Mouse (Mus musculus): Measurements from ENCODE around the gene Kif17. TPM values are rescaled to one million over a fixed set of nuclear protein-coding genes. Genes with fewer than 3 reads are reported as not detected.
A peak's percentile ranks its signal among the peaks of the same experiment; 100 is the strongest.

Kif17 gene
- polyA plus RNA-seq, 1 experiment from 2014 or later = 0.21 TPM

DNA sequence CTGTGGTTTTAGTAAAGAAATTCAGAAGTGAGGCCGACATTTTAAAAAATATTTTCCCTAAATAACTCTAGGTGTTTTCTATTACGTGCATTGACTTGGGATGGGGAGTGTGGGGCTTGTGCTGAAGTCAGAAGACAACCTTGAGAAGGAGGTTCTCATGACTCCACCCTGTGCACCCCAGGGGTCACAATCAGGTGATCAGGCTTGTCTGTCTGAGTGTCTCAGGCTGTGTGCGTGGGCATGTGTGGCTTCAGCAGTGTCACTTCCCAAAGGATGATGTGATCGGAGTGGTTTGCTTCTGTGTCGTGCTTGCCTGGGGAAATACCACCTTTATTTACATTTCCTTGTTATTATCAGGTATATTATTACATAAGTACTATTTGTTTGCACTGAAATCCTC, 30.9 kb upstream of the Kif17 start:
- H3K27me3 ChIP-seq (ENCODE audit: control insufficient read depth, insufficient read depth, low read length) = no peaks in the 10 kb centered on the region
- ATAC-seq (ENCODE audit: low FRiP score, low TSS enrichment) (no peak), DNase-seq (ENCODE audit: low spot score) (no peak)
- 64% methylated on average over 5 of the region's 5 CpGs for WGBS
- H3K9me3 ChIP-seq (ENCODE audit: control insufficient read depth, low read length) = no peaks in the 10 kb centered on the region
- no peak overlapping the region for H3K4me3 ChIP-seq (ENCODE audit: low read depth, low read length)
- no peak overlapping the region for H3K27ac ChIP-seq (replicated peaks)
- no peak overlapping the region for H3K9ac ChIP-seq (ENCODE audit: low read length)
- H3K36me3 ChIP-seq (ENCODE audit: control insufficient read depth, insufficient read depth, low read length) = peaks cover 8% of the 10 kb centered on the region; the same call in 1 of the 2 replicates
- H3K4me1 ChIP-seq (replicated peaks; ENCODE audit: control insufficient read depth, insufficient read depth) = no peaks in the 10 kb centered on the region; the same call in 1 of the 2 replicates
- H3K4me2 ChIP-seq (replicated peaks; ENCODE audit: low read depth) = no peak overlapping the region
- TF ChIP-seq CTCF (IDR thresholded peaks at IDR 0.05; ENCODE audit: low read depth) (no peak), EP300 (optimal IDR thresholded peaks at IDR 0.05) (no peak)

GRCm38 (mm10) chr4:138220761-138221160, 29.5 kb upstream of the Kif17 start:
- WGBS = 62% methylated on average over 7 of the region's 7 CpGs
- Histone ChIP-seq H3K27me3 (ENCODE audit: control insufficient read depth, insufficient read depth, low read length) (no peaks in the 10 kb centered on the region), H3K4me3 (ENCODE audit: low read depth, low read length) (no peak overlapping the region), H3K9me3 (ENCODE audit: control insufficient read depth, low read length) (no peaks in the 10 kb centered on the region), H3K9ac (ENCODE audit: low read length) (no peak overlapping the region), H3K27ac (replicated peaks) (no peak overlapping the region), H3K4me1 (replicated peaks; ENCODE audit: control insufficient read depth, insufficient read depth) (no peaks in the 10 kb centered on the region; the same call in 1 of the 2 replicates), H3K36me3 (ENCODE audit: control insufficient read depth, insufficient read depth, low read length) (peaks cover 11% of the 10 kb centered on the region), H3K4me2 (replicated peaks; ENCODE audit: low read depth) (no peak overlapping the region)
- DNase-seq (ENCODE audit: low spot score) = no peak
- TF ChIP-seq CTCF (IDR thresholded peaks at IDR 0.05; ENCODE audit: low read depth) (no peak), EP300 (optimal IDR thresholded peaks at IDR 0.05) (no peak)
- no peak for ATAC-seq (ENCODE audit: low FRiP score, low TSS enrichment)

GRCm38 (mm10) chr4:138221406-138221805, 28.8 kb upstream of the Kif17 start:
- DNase-seq (ENCODE audit: low spot score) = no peak
- no peak for ATAC-seq (ENCODE audit: low FRiP score, low TSS enrichment)
- Histone ChIP-seq H3K36me3 (ENCODE audit: control insufficient read depth, insufficient read depth, low read length) (peaks cover 17% of the 10 kb centered on the region), H3K27ac (replicated peaks) (no peak overlapping the region), H3K9me3 (ENCODE audit: control insufficient read depth, low read length) (no peaks in the 10 kb centered on the region), H3K9ac (ENCODE audit: low read length) (no peak overlapping the region), H3K4me2 (replicated peaks; ENCODE audit: low read depth) (no peak overlapping the region), H3K4me1 (replicated peaks; ENCODE audit: control insufficient read depth, insufficient read depth) (no peaks in the 10 kb centered on the region; the same call in 1 of the 2 replicates), H3K4me3 (ENCODE audit: low read depth, low read length) (no peak overlapping the region), H3K27me3 (ENCODE audit: control insufficient read depth, insufficient read depth, low read length) (no peaks in the 10 kb centered on the region)
- no peak for TF ChIP-seq EP300 (optimal IDR thresholded peaks at IDR 0.05)
- TF ChIP-seq CTCF (IDR thresholded peaks at IDR 0.05; ENCODE audit: low read depth) = no peak
- 74% methylated on average over 5 of the region's 5 CpGs for WGBS

GRCm38 (mm10) chr4:138222396-138222795, 27.8 kb upstream of the Kif17 start:
- H3K9me3 ChIP-seq (ENCODE audit: control insufficient read depth, low read length) = no peaks in the 10 kb centered on the region
- TF ChIP-seq EP300 (optimal IDR thresholded peaks at IDR 0.05) = no peak
- no peak for TF ChIP-seq CTCF (IDR thresholded peaks at IDR 0.05; ENCODE audit: low read depth)
- H3K4me1 ChIP-seq (replicated peaks; ENCODE audit: control insufficient read depth, insufficient read depth) = no peaks in the 10 kb centered on the region; the same call in 1 of the 2 replicates
- H3K4me2 ChIP-seq (replicated peaks; ENCODE audit: low read depth) = no peak overlapping the region
- no peak overlapping the region for H3K27ac ChIP-seq (replicated peaks)
- 81% methylated on average over 5 of the region's 5 CpGs for WGBS
- no peaks in the 10 kb centered on the region for H3K27me3 ChIP-seq (ENCODE audit: control insufficient read depth, insufficient read depth, low read length)
- H3K36me3 ChIP-seq (ENCODE audit: control insufficient read depth, insufficient read depth, low read length) = peaks cover 20% of the 10 kb centered on the region
- H3K9ac ChIP-seq (ENCODE audit: low read length) = no peak overlapping the region
- DNase-seq (ENCODE audit: low spot score) (no peak), ATAC-seq (ENCODE audit: low FRiP score, low TSS enrichment) (no peak)
- H3K4me3 ChIP-seq (ENCODE audit: low read depth, low read length) = no peak overlapping the region

- Histone ChIP-seq H3K27me3 (ENCODE audit: control insufficient read depth, insufficient read depth, low read length) (no peaks in the 10 kb centered on the region), H3K4me2 (replicated peaks; ENCODE audit: low read depth) (no peak overlapping the region), H3K4me3 (ENCODE audit: low read depth, low read length) (no peak overlapping the region), H3K27ac (replicated peaks) (no peak overlapping the region), H3K36me3 (ENCODE audit: control insufficient read depth, insufficient read depth, low read length) (peaks cover 20% of the 10 kb centered on the region), H3K9me3 (ENCODE audit: control insufficient read depth, low read length) (no peaks in the 10 kb centered on the region), H3K4me1 (replicated peaks; ENCODE audit: control insufficient read depth, insufficient read depth) (no peaks in the 10 kb centered on the region), H3K9ac (ENCODE audit: low read length) (no peak overlapping the region)
- ATAC-seq (ENCODE audit: low FRiP score, low TSS enrichment) = no peak
- 79% methylated on average over 10 of the region's 10 CpGs for WGBS
- no peak for DNase-seq (ENCODE audit: low spot score)
- TF ChIP-seq EP300 (optimal IDR thresholded peaks at IDR 0.05) (no peak), CTCF (IDR thresholded peaks at IDR 0.05; ENCODE audit: low read depth) (no peak)
Measured at GRCm38 (mm10) chr4:138223623-138224022, 26.6 kb upstream of the Kif17 start.

GRCm38 (mm10) chr4:138246756-138247665, 3.2 kb upstream of the Kif17 start:
- no peak for TF ChIP-seq EP300 (optimal IDR thresholded peaks at IDR 0.05)
- TF ChIP-seq CTCF (IDR thresholded peaks at IDR 0.05; ENCODE audit: low read depth) = no peak
- 61% methylated on average over 27 of the region's 27 CpGs for WGBS

More at GRCm38 (mm10) chr4:138246756-138247665, 3.2 kb upstream of the Kif17 start:
- H3K27ac ChIP-seq (replicated peaks) = no peak overlapping the region; the same call in 1 of the 2 replicates
- peaks cover 11% of the 10 kb centered on the region for H3K36me3 ChIP-seq (ENCODE audit: control insufficient read depth, insufficient read depth, low read length)
- H3K4me2 ChIP-seq (replicated peaks; ENCODE audit: low read depth) = no peak overlapping the region
- H3K9ac ChIP-seq (ENCODE audit: low read length) = no peak overlapping the region
- DNase-seq (ENCODE audit: low spot score) = peak; percentile 37
- H3K27me3 ChIP-seq (ENCODE audit: control insufficient read depth, insufficient read depth, low read length) = no peaks in the 10 kb centered on the region; the same call in 1 of the 2 replicates
- peak; percentile 33 for ATAC-seq (ENCODE audit: low FRiP score, low TSS enrichment)
- no peaks in the 10 kb centered on the region; the same call in 1 of the 2 replicates for H3K4me1 ChIP-seq (replicated peaks; ENCODE audit: control insufficient read depth, insufficient read depth)
- H3K9me3 ChIP-seq (ENCODE audit: control insufficient read depth, low read length) = no peaks in the 10 kb centered on the region
- no peak overlapping the region for H3K4me3 ChIP-seq (ENCODE audit: low read depth, low read length)

All from stomach, postnatal 0 days (tissue).